Mouse (Mus musculus): ENCODE results near the gene Olfr457.

GRCm38 (mm10) chr6:42470542-42470941 lies 5.6 kb downstream of the Olfr457 start:
- no peak for TF ChIP-seq POLR2A (IDR thresholded peaks at IDR 0.05; ENCODE audit: insufficient read depth, low read length)
- no peak for TF ChIP-seq CTCF (IDR thresholded peaks at IDR 0.05; ENCODE audit: low read depth, low read length)

All from ES-Bruce4 (cell line).